Mouse (Mus musculus): ENCODE measurements around the gene Gm13278.

DNA sequence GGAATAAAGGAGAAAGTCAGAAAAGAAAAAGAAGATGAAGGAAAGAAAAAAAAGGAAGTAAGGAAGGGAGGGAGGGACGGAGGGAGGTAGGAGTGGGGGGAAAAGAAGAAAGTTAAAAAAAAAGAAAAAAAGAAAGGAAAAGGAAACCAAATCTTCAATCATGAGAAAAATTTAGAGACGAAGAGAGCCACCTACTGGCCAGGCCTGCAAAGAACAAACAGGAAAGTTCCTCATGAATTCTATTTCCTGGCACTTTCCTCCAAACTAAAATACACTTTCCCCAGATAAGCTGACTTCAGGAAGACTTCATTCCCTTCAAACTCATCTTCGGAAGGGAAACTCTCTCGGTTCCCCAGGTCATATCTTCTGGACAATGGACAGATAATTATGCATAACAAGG is 39.2 kb downstream of the Gm13278 start:
- no peak for TF ChIP-seq MAX (IDR thresholded peaks at IDR 0.05)
- TF ChIP-seq CTCF (IDR thresholded peaks at IDR 0.05; ENCODE audit: control insufficient read depth, insufficient read depth, insufficient read length) = no peak

Measured in C2C12 (cell line).